Mouse (Mus musculus) kidney, postnatal 36 days (tissue): ENCODE measurements around the gene Slc11a1.
"Not testable (repeated sequence)": the region's sequence is repeated elsewhere in the genome, so short reads cannot be mapped to it uniquely, and the experiment has no call there.

Experiments
- DNase-seq, 2 experiments: peaks; one replicate each; pipeline ENCODE4 v3.0.0; 2021 to 2022; ENCODE audit warnings: mixed read lengths in 2 of 2

Gene Slc11a1

GRCm38 (mm10) chr1:74374980-74375379 is at the start of gene Slc11a1:
Gene Slc11a1, plus strand, starts transcription at chr1:74375195.
- DNase-seq = no peak

DNA sequence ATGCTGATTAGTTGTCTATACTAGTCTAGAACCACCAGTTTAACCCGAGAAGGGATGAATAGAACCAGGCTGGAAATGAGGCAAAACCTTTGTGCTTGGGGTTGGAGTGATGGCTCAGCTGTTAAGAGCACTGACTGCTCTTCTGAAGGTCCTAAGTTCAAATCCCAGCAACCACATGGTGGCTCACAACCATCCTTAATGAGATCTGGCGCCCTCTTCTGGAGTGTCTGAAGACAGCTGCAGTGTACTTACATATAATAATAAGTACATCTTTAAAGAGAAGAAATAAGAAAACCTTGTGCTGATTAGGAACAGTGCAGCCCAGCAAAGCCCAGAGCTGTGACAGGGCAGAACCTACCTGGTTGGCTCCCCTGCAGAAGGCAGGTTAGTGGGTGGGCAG is 48.1 kb upstream of the Slc11a1 start:
- not testable (repeated sequence) for DNase-seq

- DNase-seq = peak; percentile 46 to 56
Observed at GRCm38 (mm10) chr1:74329899-74330431, 45.0 kb upstream of the Slc11a1 start.

- peak in 1 of 2 experiments; percentile 44 for DNase-seq
Observed at GRCm38 (mm10) chr1:74331046-74331681, 43.8 kb upstream of the Slc11a1 start.

- DNase-seq = peak; percentile 97 to 99
Observed at GRCm38 (mm10) chr1:74332241-74332763, 42.7 kb upstream of the Slc11a1 start.

- peak; percentile 36 to 46 for DNase-seq
Observed at GRCm38 (mm10) chr1:74332930-74333329, 42.1 kb upstream of the Slc11a1 start.

GRCm38 (mm10) chr1:74334607-74335006 is 40.4 kb upstream of the Slc11a1 start:
- DNase-seq = no peak

- DNase-seq = no peak
Observed at GRCm38 (mm10) chr1:74335033-74335432, 40.0 kb upstream of the Slc11a1 start.

DNA sequence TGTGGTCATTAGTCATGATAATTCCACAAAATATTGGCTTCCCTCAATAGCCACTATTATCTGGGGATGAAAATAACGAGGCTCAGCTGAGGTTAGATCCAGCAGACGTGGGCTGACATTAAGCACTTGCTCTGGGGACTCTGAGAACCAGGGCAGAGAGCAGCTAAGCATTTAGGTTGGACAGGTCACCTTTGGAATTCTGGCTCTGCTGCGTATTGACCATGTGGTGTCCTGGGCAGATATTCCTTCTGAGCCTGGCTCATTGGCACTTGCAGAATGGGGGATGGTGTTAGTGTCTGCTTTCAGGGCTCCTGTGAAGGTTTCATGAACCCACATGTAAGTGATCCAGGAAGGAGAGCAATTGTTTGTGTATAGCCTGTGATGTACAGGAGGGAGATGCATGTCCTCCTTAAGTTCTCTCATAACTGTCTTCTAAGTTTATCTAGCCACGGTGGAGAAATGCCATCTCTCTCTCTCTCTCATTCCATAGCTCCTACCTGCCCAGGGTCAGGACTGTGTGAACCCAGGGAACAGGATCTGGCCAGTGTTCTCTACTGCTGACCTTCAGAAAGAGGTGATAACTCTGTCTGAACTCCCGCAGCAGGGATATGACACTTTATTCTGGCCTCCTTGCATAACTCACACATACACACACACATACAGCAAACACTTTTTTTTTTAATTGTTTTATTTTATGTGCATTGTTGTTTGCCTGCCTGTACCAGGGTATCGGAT is 39.4 kb upstream of the Slc11a1 start:
- DNase-seq = peak; percentile 55 to 59

DNA sequence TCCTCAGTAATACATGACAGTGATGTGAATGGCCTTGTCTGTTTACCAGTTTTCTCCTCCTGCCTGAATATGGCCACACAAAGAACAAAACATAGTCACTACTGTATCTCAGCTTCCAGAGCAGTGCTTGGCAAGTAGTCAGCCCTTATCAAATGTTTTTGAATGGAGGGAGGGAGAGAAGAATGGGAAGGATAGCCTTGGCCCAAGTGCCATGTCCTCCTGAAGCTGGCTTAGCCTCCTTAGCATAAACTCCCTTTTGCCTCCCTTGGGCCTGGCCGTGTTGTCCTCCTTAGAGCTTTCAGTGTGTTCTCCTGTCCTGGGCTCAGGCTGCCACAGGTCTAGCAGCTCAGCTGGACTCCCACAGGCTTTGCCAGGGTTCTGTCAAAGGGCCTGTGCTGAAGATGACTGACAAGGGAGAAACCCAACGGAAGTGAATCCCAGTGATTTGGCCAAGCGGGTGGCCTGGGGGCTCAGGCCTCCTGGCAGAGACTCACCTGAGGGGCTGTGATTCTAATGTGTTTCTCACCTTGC is 37.7 kb upstream of the Slc11a1 start:
- DNase-seq = no peak

DNA sequence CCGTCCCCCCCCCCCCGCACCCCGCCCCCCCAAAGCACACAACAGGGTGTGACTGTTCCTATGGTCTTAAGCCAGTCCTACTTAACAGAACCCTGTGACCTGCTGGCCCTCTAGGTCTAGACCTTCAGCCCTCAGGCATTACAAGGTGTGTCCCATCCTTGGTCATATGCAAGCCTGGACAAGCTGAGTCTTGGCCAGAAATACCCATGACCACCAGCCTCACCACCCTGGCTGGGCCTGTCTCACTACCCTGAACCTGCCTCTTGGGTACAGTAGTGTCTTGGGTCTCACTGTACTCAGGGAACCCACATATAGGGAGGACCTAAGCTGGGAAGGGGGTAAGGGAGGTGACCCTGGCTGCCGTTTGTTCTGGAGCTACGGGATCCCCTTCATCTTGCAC is 37.0 kb upstream of the Slc11a1 start:
- DNase-seq = no peak

DNA sequence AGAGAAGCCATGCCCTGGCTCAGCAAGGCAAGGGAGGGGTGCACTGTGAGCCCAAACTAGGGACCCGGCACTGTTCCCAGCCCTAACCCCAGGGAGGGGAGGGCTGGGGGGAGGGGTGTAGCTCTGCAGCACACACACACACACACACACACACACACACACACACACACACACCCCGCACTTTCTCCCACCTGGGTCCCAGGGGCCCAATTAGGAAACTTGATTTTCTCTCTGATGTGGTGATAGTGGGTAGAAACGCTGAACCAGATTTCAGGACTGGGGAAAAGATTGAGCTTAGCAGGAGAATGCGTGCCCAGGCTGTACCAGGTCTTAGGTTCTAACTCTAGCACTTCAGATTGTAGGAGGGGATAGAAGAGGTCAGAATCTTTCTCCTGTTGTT is 36.4 kb upstream of the Slc11a1 start:
- DNase-seq = no peak

DNA sequence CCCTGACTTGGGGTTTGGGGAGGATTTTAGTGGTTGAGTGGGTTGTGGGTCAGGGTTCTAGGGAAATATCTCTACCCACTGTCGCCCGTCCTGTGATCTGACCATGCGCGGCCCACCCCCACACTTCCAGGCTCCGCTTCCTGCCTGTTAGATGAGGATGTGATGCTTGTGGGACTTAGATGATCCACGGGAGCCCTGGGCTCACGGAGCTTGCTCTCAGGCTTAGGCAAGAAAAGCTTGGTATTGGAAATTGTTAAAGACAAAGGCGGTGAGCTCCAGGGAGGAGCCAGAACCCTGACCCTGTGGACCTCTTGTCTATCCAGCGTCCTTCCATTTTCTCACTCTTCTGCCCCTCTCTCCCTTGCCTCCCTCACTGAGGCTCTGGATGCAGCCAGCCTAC is 35.1 kb upstream of the Slc11a1 start:
- no peak for DNase-seq

- peak; percentile 87 to 90 for DNase-seq
Observed at GRCm38 (mm10) chr1:74340361-74340764, 34.6 kb upstream of the Slc11a1 start.

DNA sequence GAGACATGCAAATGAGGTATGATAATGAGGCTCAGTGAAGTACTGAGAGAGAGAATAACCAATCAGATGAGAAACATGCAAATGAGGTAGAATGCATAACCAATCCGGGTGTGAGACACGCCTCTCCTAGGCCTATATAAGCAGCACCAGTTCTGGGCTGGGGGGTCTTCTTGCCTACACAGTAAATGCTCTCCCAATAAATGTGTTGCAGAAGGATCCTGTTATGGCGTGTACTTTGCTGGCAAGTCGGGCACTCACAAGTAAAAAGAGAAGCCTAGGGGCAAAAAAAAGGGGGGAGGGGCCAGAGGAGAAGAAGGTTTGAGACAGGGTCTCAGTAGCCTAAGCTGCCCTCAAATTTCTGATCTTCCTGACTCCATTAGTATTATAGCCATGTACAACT is 34.0 kb upstream of the Slc11a1 start:
- not testable (repeated sequence) for DNase-seq

- DNase-seq = no peak
Observed at GRCm38 (mm10) chr1:74341898-74342297, 33.1 kb upstream of the Slc11a1 start.

DNA sequence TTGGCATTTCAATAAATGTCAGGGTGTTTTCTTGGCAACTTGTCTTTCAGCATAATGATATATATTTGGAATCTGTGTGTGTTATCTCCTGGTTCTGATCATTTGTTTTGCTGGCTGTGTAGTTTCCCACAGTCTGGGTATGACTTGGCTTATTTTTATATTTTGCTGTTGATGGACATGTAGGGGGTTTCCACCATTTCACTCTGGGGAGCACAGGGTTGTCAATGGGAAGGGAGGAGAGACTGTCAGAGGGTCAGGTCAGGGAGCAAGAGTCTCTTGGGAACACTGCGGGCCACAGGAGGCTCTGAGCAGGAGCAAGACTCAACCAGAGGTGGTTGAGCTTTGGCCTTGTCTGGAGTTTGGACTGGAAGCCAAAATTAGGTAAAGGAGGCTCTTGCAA is 32.7 kb upstream of the Slc11a1 start:
- DNase-seq = peak in 1 of 2 experiments; percentile 30

GRCm38 (mm10) chr1:74343161-74343560 is 31.8 kb upstream of the Slc11a1 start:
- peak; percentile 66 to 74 for DNase-seq

GRCm38 (mm10) chr1:74344163-74344916 is 30.7 kb upstream of the Slc11a1 start:
- DNase-seq = no peak

- no peak for DNase-seq
Observed at GRCm38 (mm10) chr1:74351185-74351769, 23.7 kb upstream of the Slc11a1 start.

- no peak for DNase-seq
Observed at GRCm38 (mm10) chr1:74352532-74353096, 22.4 kb upstream of the Slc11a1 start.
